Mouse (Mus musculus) left cerebral cortex, postnatal 10 days (tissue): ENCODE results near the gene Nr3c2. TPM values are rescaled to one million over a fixed set of nuclear protein-coding genes. Genes with fewer than 3 reads are reported as not detected.

Experiments
- DNase-seq, 2 experiments: peaks; one replicate each; pipeline ENCODE4 v3.0.0; 2021 to 2022; ENCODE audit warnings: low spot score in 2 of 2, mixed read lengths in 1 of 2; ENCODE audit errors: extremely low spot score in 1 of 2
- intact Hi-C: fragments of 180-260 bp; cut with DNase I; formaldehyde crosslinking; loops from one replicate; pipeline ENCODE4 v1.15.1; 2025
- total RNA-seq, 2 experiments: library from RNA; stranded (reverse); gene quantifications; 2 replicates each; pipeline ENCODE4 v1.2.3; 2021

The Nr3c2 gene
- total RNA-seq, 2 experiments from 2014 or later = 22.3 to 23.8 TPM

- peak; percentile 24 to 31 for DNase-seq
- intact Hi-C loops = no loop called here
These were observed 315.4 kb downstream of the Nr3c2 start for GRCm38 (mm10) chr8:77214665-77215064.

- DNase-seq = no peak
- intact Hi-C loops = no loop called here
These were observed 315.9 kb downstream of the Nr3c2 start for GRCm38 (mm10) chr8:77215191-77215590.

- intact Hi-C loops = no loop called here
These were observed 323.9 kb downstream of the Nr3c2 start for GRCm38 (mm10) chr8:77223123-77223522.

GRCm38 (mm10) chr8:77227742-77228141 lies 328.5 kb downstream of the Nr3c2 start:
- DNase-seq = peak in 1 of 2 experiments; percentile 43
- intact Hi-C loops = no loop called here

More at GRCm38 (mm10) chr8:77223123-77223522, 323.9 kb downstream of the Nr3c2 start:
- DNase-seq = no peak

- no peak for DNase-seq
- intact Hi-C loops = no loop called here
These were observed 329.4 kb downstream of the Nr3c2 start for GRCm38 (mm10) chr8:77228688-77229087.

- intact Hi-C loops = no loop called here
These were observed 332.0 kb downstream of the Nr3c2 start for GRCm38 (mm10) chr8:77231211-77231610.

GRCm38 (mm10) chr8:77231834-77232233 lies 332.6 kb downstream of the Nr3c2 start:
- no peak for DNase-seq
- intact Hi-C loops = no loop called here

More at GRCm38 (mm10) chr8:77231211-77231610, 332.0 kb downstream of the Nr3c2 start:
- DNase-seq = no peak

- intact Hi-C loops = no loop called here
- no peak for DNase-seq
These were observed 333.2 kb downstream of the Nr3c2 start for GRCm38 (mm10) chr8:77232411-77232810.

- DNase-seq = no peak
- intact Hi-C loops = no loop called here
These were observed 337.5 kb downstream of the Nr3c2 start for GRCm38 (mm10) chr8:77236701-77237100.

GRCm38 (mm10) chr8:77239462-77239861 lies 340.2 kb downstream of the Nr3c2 start:
- DNase-seq = no peak
- intact Hi-C loops = no loop called here

- intact Hi-C loops = no loop called here
- DNase-seq = no peak
These were observed 342.1 kb downstream of the Nr3c2 start for GRCm38 (mm10) chr8:77241381-77241780.

GRCm38 (mm10) chr8:77250094-77250493 lies 350.9 kb downstream of the Nr3c2 start:
- intact Hi-C loops = no loop called here
- no peak for DNase-seq

GRCm38 (mm10) chr8:77251134-77251533 lies 351.9 kb downstream of the Nr3c2 start:
- no peak for DNase-seq
- intact Hi-C loops = no loop called here

GRCm38 (mm10) chr8:77254466-77254865 lies 355.2 kb downstream of the Nr3c2 start:
- intact Hi-C loops = no loop called here
- no peak for DNase-seq

- peak in 1 of 2 experiments; percentile 72 for DNase-seq
- intact Hi-C loops = no loop called here
These were observed 357.3 kb downstream of the Nr3c2 start for GRCm38 (mm10) chr8:77256450-77257084.

- intact Hi-C loops = no loop called here
- DNase-seq = no peak
These were observed 357.8 kb downstream of the Nr3c2 start for GRCm38 (mm10) chr8:77257085-77257451.

- intact Hi-C loops = no loop called here
These were observed 362.0 kb downstream of the Nr3c2 start for GRCm38 (mm10) chr8:77261215-77261614.

GRCm38 (mm10) chr8:77262216-77263009 lies 363.2 kb downstream of the Nr3c2 start:
- intact Hi-C loops = no loop called here
- no peak for DNase-seq

More at GRCm38 (mm10) chr8:77261215-77261614, 362.0 kb downstream of the Nr3c2 start:
- DNase-seq = no peak

GRCm38 (mm10) chr8:77267941-77268405 lies 368.7 kb downstream of the Nr3c2 start:
- intact Hi-C loops = no loop called here
- DNase-seq = no peak

- DNase-seq = no peak
- intact Hi-C loops = no loop called here
These were observed 372.9 kb downstream of the Nr3c2 start for GRCm38 (mm10) chr8:77272136-77272535.
